8 mouse cellular contexts compared by ENCODE assay signal in the genomic region with DNA sequence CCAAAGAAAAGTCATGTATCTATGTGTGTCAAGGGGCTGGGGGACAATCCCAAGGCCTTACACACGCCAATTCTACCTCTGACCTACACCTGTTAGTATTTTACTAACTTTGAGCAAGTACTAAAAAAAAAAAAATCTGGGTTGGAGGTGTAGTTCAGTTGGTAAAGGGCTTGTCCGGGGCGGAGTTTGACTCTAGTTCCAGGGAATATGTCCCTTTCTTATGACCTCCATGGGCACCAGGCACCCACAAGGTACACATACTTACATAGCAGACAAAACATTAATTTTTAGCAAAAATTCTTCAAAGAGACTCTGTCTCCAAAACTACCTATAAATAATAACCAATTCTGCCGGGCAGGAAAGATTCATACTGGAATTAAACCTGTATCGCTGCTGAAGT. TPM values are rescaled to one million over a fixed set of nuclear protein-coding genes. Genes with fewer than 3 reads are reported as not detected.
DNase-seq lines count a peak whose midpoint lies in the region; ATAC-seq and TF ChIP-seq lines count a peak whose summit lies in the region.

No protein-coding gene starts in this region.

- DNase-seq in cerebellum, adult 2 months, result no peak
- no peak for DNase-seq in cerebellum, postnatal 14 days
- no peak for DNase-seq in neural tube, embryonic 11.5 days (ENCODE audit: low spot score)
- no peak for DNase-seq in neural tube, embryonic 10.5 days (ENCODE audit: extremely low spot score, low spot score)
- no peak for DNase-seq in limb, embryonic 14.5 days (ENCODE audit: low spot score)
- DNase-seq in frontal cortex, postnatal 10 days (ENCODE audit: low spot score in 2 of 2), result no peak
- no peak for DNase-seq in cerebellum, postnatal 25 days

- no peaks in the 10 kb centered on the region for H3K27me3 ChIP-seq in cerebellum, adult 2 months (ENCODE audit: control insufficient read depth, insufficient read depth, low read length)
- no peaks in the 10 kb centered on the region for H3K27me3 ChIP-seq in neural tube, embryonic 11.5 days (ENCODE audit: control insufficient read depth, insufficient read depth, low read length)
- no peaks in the 10 kb centered on the region for H3K27me3 ChIP-seq in limb, embryonic 14.5 days (ENCODE audit: control insufficient read depth, insufficient read depth, low read length)
- H3K27me3 ChIP-seq in stomach, embryonic 15.5 days (replicated peaks), result no peaks in the 10 kb centered on the region

- H3K4me3 ChIP-seq in cerebellum, adult 2 months (replicated peaks; ENCODE audit: insufficient read depth, low read depth, low read length), result peak overlapping the region; percentile 99
- H3K4me3 ChIP-seq in neural tube, embryonic 11.5 days (ENCODE audit: low read depth, low read length), result peak overlapping the region; percentile 94
- H3K4me3 ChIP-seq in limb, embryonic 14.5 days (replicated peaks; ENCODE audit: low read length), result peak overlapping the region; percentile 93
- peak overlapping the region; percentile 88 for H3K4me3 ChIP-seq in stomach, embryonic 15.5 days (replicated peaks)

- TF ChIP-seq POLR2A in cerebellum, adult 2 months (IDR thresholded peaks at IDR 0.05; ENCODE audit: borderline replicate concordance, insufficient read depth, low read length), result no peak
- TF ChIP-seq POLR2A in limb, embryonic 14.5 days (IDR thresholded peaks at IDR 0.05; ENCODE audit: borderline replicate concordance, extremely low read depth, insufficient read depth, insufficient read length), result no peak

- no peak for ATAC-seq in neural tube, embryonic 11.5 days (ENCODE audit: insufficient read depth, low FRiP score, low TSS enrichment)
- ATAC-seq in limb, embryonic 14.5 days (ENCODE audit: low FRiP score, low read depth), result no peak
- no peak for ATAC-seq in stomach, embryonic 15.5 days (ENCODE audit: insufficient read depth, low FRiP score, low read depth)

- no peak for TF ChIP-seq CTCF in cerebellum, adult 2 months (IDR thresholded peaks at IDR 0.05; ENCODE audit: borderline replicate concordance, insufficient read depth, low read depth, low read length)

- peaks cover 4% of the 10 kb centered on the region for H3K4me1 ChIP-seq in cerebellum, adult 2 months (ENCODE audit: control insufficient read depth, insufficient read depth, low read length)
- peaks cover 13% of the 10 kb centered on the region for H3K4me1 ChIP-seq in neural tube, embryonic 11.5 days (ENCODE audit: control insufficient read depth, insufficient read depth, low read length)
- H3K4me1 ChIP-seq in limb, embryonic 14.5 days (ENCODE audit: control insufficient read depth, insufficient read depth, low read length), result peaks cover 9% of the 10 kb centered on the region
- peaks cover 13% of the 10 kb centered on the region for H3K4me1 ChIP-seq in stomach, embryonic 15.5 days

- H3K27ac ChIP-seq in cerebellum, adult 2 months (ENCODE audit: insufficient read depth, low read length), result no peak overlapping the region
- no peak overlapping the region for H3K27ac ChIP-seq in neural tube, embryonic 11.5 days (ENCODE audit: low read depth, low read length)
- H3K27ac ChIP-seq in limb, embryonic 14.5 days (replicated peaks; ENCODE audit: low read depth, low read length), result peak overlapping the region; percentile 93
- H3K27ac ChIP-seq in stomach, embryonic 15.5 days, result peak overlapping the region; percentile 96

- peak overlapping the region; percentile 88 for H3K4me2 ChIP-seq in neural tube, embryonic 11.5 days (ENCODE audit: low read depth)
- H3K4me2 ChIP-seq in limb, embryonic 14.5 days (replicated peaks; ENCODE audit: low read depth, low read length, severe bottlenecking), result peak overlapping the region; percentile 87
- H3K4me2 ChIP-seq in stomach, embryonic 15.5 days, result peak overlapping the region; percentile 74

- no peaks in the 10 kb centered on the region for H3K9me3 ChIP-seq in neural tube, embryonic 11.5 days (ENCODE audit: control insufficient read depth, low read length)
- H3K9me3 ChIP-seq in limb, embryonic 14.5 days (ENCODE audit: control insufficient read depth, low read length), result no peaks in the 10 kb centered on the region
- H3K9me3 ChIP-seq in stomach, embryonic 15.5 days, result no peaks in the 10 kb centered on the region

- WGBS in cerebellum, adult 2 months, result 41% methylated on average over 5 of the region's 5 CpGs
- 50% methylated on average over 5 of the region's 5 CpGs for WGBS in neural tube, embryonic 11.5 days
- WGBS in limb, embryonic 14.5 days, result 35% methylated on average over 5 of the region's 5 CpGs
- WGBS in stomach, embryonic 15.5 days, result 33% methylated on average over 5 of the region's 5 CpGs

- peak overlapping the region; percentile 96 for H3K9ac ChIP-seq in neural tube, embryonic 11.5 days (ENCODE audit: low read length)
- H3K9ac ChIP-seq in limb, embryonic 14.5 days (ENCODE audit: low read depth, low read length, severe bottlenecking), result peak overlapping the region; percentile 98
- H3K9ac ChIP-seq in stomach, embryonic 15.5 days, result peak overlapping the region; percentile 85

- no peaks in the 10 kb centered on the region for H3K36me3 ChIP-seq in neural tube, embryonic 11.5 days (ENCODE audit: control insufficient read depth, insufficient read depth, low read length)
- H3K36me3 ChIP-seq in limb, embryonic 14.5 days (ENCODE audit: control insufficient read depth, insufficient read depth, low read length), result peaks cover 32% of the 10 kb centered on the region
- no peaks in the 10 kb centered on the region for H3K36me3 ChIP-seq in stomach, embryonic 15.5 days

RNA-seq across cellular contexts. Expression of a gene that starts 1.1 kb away (rescaled TPM):
- 526 and 550 TPM in 2 replicates for polyA plus RNA-seq in cerebellum, adult 2 months (2012; rRNA removed)
- polyA plus RNA-seq in neural tube, embryonic 11.5 days (2014; fragmentation: Nextera tagmentation; extraction: Ambion mirVana), result 614 and 619 TPM in 2 replicates
- 676 and 711 TPM in 2 replicates for polyA plus RNA-seq in limb, embryonic 14.5 days (2012; rRNA removed)
- polyA plus RNA-seq in limb, embryonic 14.5 days (2014; fragmentation: Nextera tagmentation; extraction: Ambion mirVana), result 826 and 834 TPM in 2 replicates
- 731 and 767 TPM in 2 replicates for polyA plus RNA-seq in stomach, embryonic 15.5 days (2015; fragmentation: Nextera tagmentation; extraction: Ambion mirVana)

RNA-seq across cellular contexts. Expression of a gene that starts 22.6 kb away (rescaled TPM):
- 21.8 and 21.9 TPM in 2 replicates for polyA plus RNA-seq in cerebellum, adult 2 months (2012; rRNA removed)
- polyA plus RNA-seq in neural tube, embryonic 11.5 days (2014; fragmentation: Nextera tagmentation; extraction: Ambion mirVana), result 256 and 265 TPM in 2 replicates
- polyA plus RNA-seq in limb, embryonic 14.5 days (2012; rRNA removed), result 95.9 and 153 TPM in 2 replicates
- polyA plus RNA-seq in limb, embryonic 14.5 days (2014; fragmentation: Nextera tagmentation; extraction: Ambion mirVana), result 132 and 140 TPM in 2 replicates
- polyA plus RNA-seq in stomach, embryonic 15.5 days (2015; fragmentation: Nextera tagmentation; extraction: Ambion mirVana), result 103 and 118 TPM in 2 replicates

RNA-seq across cellular contexts. Expression of a gene that starts 35.0 kb away (rescaled TPM):
- 233 and 250 TPM in 2 replicates for polyA plus RNA-seq in cerebellum, adult 2 months (2012; rRNA removed)
- 902 and 917 TPM in 2 replicates for polyA plus RNA-seq in neural tube, embryonic 11.5 days (2014; fragmentation: Nextera tagmentation; extraction: Ambion mirVana)
- 336 and 418 TPM in 2 replicates for polyA plus RNA-seq in limb, embryonic 14.5 days (2012; rRNA removed)
- 1,041 and 1,088 TPM in 2 replicates for polyA plus RNA-seq in limb, embryonic 14.5 days (2014; fragmentation: Nextera tagmentation; extraction: Ambion mirVana)
- 1,377 and 1,420 TPM in 2 replicates for polyA plus RNA-seq in stomach, embryonic 15.5 days (2015; fragmentation: Nextera tagmentation; extraction: Ambion mirVana)

RNA-seq across cellular contexts. Expression of a gene that starts 53.9 kb away (rescaled TPM):
- polyA plus RNA-seq in cerebellum, adult 2 months (2012; rRNA removed), result 5.9 and 6.6 TPM in 2 replicates
- polyA plus RNA-seq in neural tube, embryonic 11.5 days (2014; fragmentation: Nextera tagmentation; extraction: Ambion mirVana), result 2.3 and 2.4 TPM in 2 replicates
- 4.9 and 5.3 TPM in 2 replicates for polyA plus RNA-seq in limb, embryonic 14.5 days (2012; rRNA removed)
- polyA plus RNA-seq in limb, embryonic 14.5 days (2014; fragmentation: Nextera tagmentation; extraction: Ambion mirVana), result 3.9 and 4.1 TPM in 2 replicates
- polyA plus RNA-seq in stomach, embryonic 15.5 days (2015; fragmentation: Nextera tagmentation; extraction: Ambion mirVana), result 4.2 and 4.5 TPM in 2 replicates

RNA-seq across cellular contexts. Expression of a gene that starts 57.8 kb away (rescaled TPM):
- 19.2 and 19.8 TPM in 2 replicates for polyA plus RNA-seq in cerebellum, adult 2 months (2012; rRNA removed)
- polyA plus RNA-seq in neural tube, embryonic 11.5 days (2014; fragmentation: Nextera tagmentation; extraction: Ambion mirVana), result 17.6 and 25.1 TPM in 2 replicates
- 18.1 and 18.4 TPM in 2 replicates for polyA plus RNA-seq in limb, embryonic 14.5 days (2012; rRNA removed)
- polyA plus RNA-seq in limb, embryonic 14.5 days (2014; fragmentation: Nextera tagmentation; extraction: Ambion mirVana), result 7.6 and 9.0 TPM in 2 replicates
- 23.5 and 24.5 TPM in 2 replicates for polyA plus RNA-seq in stomach, embryonic 15.5 days (2015; fragmentation: Nextera tagmentation; extraction: Ambion mirVana)

Comparison
In these comparisons a context has a peak if more than half of its experiments do, and no peak if none do; other contexts are left out.
1. H3K27ac ChIP-seq: peak in limb, embryonic 14.5 days (single experiment) and stomach, embryonic 15.5 days (single experiment); none in cerebellum, adult 2 months (single experiment) and neural tube, embryonic 11.5 days (single experiment).
2. Peak in every context shown above with its lines, with median percentiles within 50 percentile points of each other: H3K4me3 ChIP-seq, H3K4me2 ChIP-seq and H3K9ac ChIP-seq.